ENCODE assay signal across 13 mouse cellular contexts in genomic region chrX:138620106-138620505, GRCm38 (mm10).
"Had no signal": no experiment of that assay in that cellular context is flagged by ENCODE, and none has a peak within 500 bp of the region (broad histone marks: within the 10 kb centered on the region; RNA-seq: fewer than 3 reads in every experiment).

No protein-coding gene starts in this region.

- DNase-seq: kidney, adult 2 months; kidney, postnatal 25 days; layer of hippocampus, postnatal 36 days; liver, embryonic 13.5 days; lung, adult 2 months; lung, postnatal 14 days; right cerebral cortex, adult 18-20 months; right cerebral cortex, postnatal 25 days; spleen, adult 18-20 months; thymus, adult 18-20 months; thymus, postnatal 36 days had no signal

- ATAC-seq: midbrain, embryonic 13.5 days; midbrain, embryonic 16.5 days had no signal
